Mouse (Mus musculus) G1E (cell line): Measurements from ENCODE around the gene Ahcyl2. TPM values are rescaled to one million over a fixed set of nuclear protein-coding genes. Genes with fewer than 3 reads are reported as not detected.

ENCODE experiments used
- ATAC-seq: 2 replicates; pipeline ENCODE4 v1.8.0; 2016; ENCODE audit warnings: mild to moderate bottlenecking; ENCODE audit not compliant: insufficient number of reproducible peaks, poor library complexity, low FRiP score, severe bottlenecking; ENCODE audit errors: extremely low read depth
- DNase-seq: peaks from one replicate; pipeline ENCODE4 v3.0.0; 2012; ENCODE audit warnings: low spot score
- H3K27me3 ChIP-seq: 2 replicates; pipeline ENCODE4 v1.6.1; 2012; ENCODE audit warnings: mild to moderate bottlenecking, low read length, inconsistent platforms; ENCODE audit not compliant: insufficient read depth
- H3K36me3 ChIP-seq: replicated peaks from 2 replicates; pipeline ENCODE3; 2012; ENCODE audit warnings: mild to moderate bottlenecking, inconsistent platforms
- H3K4me1 ChIP-seq: 2 replicates; pipeline ENCODE4 v1.6.1; 2012; ENCODE audit warnings: low read depth, low read length, inconsistent platforms, mixed read lengths; ENCODE audit not compliant: insufficient read depth
- H3K4me3 ChIP-seq: 2 replicates; pipeline ENCODE4 v1.5.1; 2012; ENCODE audit warnings: low read depth, mild to moderate bottlenecking, inconsistent platforms, low read length, moderate library complexity, mixed read lengths
- H3K9me3 ChIP-seq: replicated peaks from 2 replicates; pipeline ENCODE4 v1.6.1; 2012; ENCODE audit warnings: inconsistent platforms
- CTCF ChIP-seq: IDR thresholded peaks from 2 replicates; pipeline ENCODE4 v1.5.1; 2012; ENCODE audit warnings: low read depth, low read length, inconsistent platforms, mixed read lengths
- GATA1 ChIP-seq: IDR thresholded peaks from 2 replicates; pipeline ENCODE4 v1.6.1; 2012; ENCODE audit warnings: borderline replicate concordance, low read length, inconsistent platforms, mixed read lengths
- GATA2 ChIP-seq: IDR thresholded peaks from 2 replicates; pipeline ENCODE4 v1.6.1; 2012; ENCODE audit warnings: low read depth, low read length, inconsistent platforms, borderline replicate concordance
- POLR2AphosphoS5 ChIP-seq: IDR thresholded peaks from 2 replicates; pipeline ENCODE4 v1.6.1; 2012; ENCODE audit warnings: low read depth, low read length, inconsistent platforms; ENCODE audit not compliant: insufficient replicate concordance
- TAL1 ChIP-seq: conservative IDR thresholded peaks from 2 replicates; pipeline ENCODE4 v1.6.1; 2012; ENCODE audit warnings: low read depth, low read length, inconsistent platforms, mixed read lengths
- polyA plus RNA-seq: library from polyadenylated mRNA; stranded (reverse); fragments of >175 nt; gene quantifications from 2 replicates; pipeline ENCODE4 v1.2.3, GENCODE M21; 2012
- total RNA-seq, 2 experiments: library from RNA; stranded (forward) in 1 of 2; stranded (reverse) in 1 of 2; fragments of 200-1000 nt in 1 of 2; fragments of >200 nt in 1 of 2; fragmentation: Nextera tagmentation in 1 of 2; gene quantifications; 2 replicates each; pipeline ENCODE4 v1.2.3; 2014 to 2017

Gene Ahcyl2
- total and polyA plus RNA-seq, 3 experiments: 21.7 to 81.5 (median 45.0) TPM

DNA sequence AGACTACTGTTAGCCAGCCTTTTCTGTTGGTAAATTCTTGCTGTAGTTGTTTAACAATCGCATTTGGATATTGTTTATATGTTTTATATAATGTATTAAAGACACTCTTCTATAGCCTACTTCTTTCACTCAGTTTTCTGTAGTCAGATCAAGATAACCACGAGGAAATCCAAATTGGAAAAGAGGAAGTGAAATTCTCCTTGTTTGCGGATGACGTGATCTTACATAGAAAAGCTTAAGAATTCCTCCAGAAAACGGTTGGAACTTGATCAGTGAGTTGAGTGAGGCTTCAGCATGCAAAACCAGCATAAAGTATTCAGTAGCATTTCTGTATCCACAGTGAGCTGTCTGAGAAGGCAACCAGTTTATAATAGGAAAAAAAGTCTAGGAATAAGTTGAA lies 17.9 kb downstream of the Ahcyl2 start:
- Histone ChIP-seq H3K4me3 (no peak overlapping the region), H3K9me3 (no peaks in the 10 kb centered on the region), H3K36me3 (peaks cover 5% of the 10 kb centered on the region), H3K27me3 (no peaks in the 10 kb centered on the region), H3K4me1 (peaks cover 42% of the 10 kb centered on the region)
- DNase-seq: no peak
- TF ChIP-seq TAL1 (no peak), GATA2 (no peak), GATA1 (no peak), POLR2AphosphoS5 (no peak), CTCF (no peak)
- ATAC-seq: no peak

DNA sequence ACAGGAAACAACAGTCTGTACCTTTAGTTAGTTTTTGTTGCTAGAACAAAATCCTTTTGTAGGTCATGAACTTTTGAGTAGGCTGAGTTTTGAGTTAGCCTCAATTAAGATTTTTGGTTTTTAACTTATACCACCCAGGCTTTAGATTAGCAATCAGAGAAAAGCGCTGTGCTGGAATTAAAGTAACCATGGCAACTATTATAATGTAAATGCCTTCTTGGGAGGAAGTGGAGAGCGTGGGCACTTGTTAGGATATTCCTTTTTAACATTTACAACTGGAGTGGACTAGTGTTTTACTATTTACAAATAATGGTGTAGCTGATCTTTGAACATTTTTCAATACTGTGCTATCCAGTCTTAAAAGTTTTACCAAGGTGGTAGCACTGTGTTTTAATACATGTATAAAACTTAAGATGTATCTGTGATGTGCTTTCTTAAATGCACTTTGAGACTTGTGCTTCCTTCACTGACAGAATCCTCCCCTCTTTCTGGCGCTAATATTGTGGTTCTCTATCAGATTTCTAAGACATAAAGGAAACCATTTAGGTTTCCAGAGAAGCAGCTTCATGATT lies 21.1 kb downstream of the Ahcyl2 start:
- peaks cover 5% of the 10 kb centered on the region for H3K36me3 ChIP-seq
- TF ChIP-seq CTCF: no peak
- no peak for TF ChIP-seq POLR2AphosphoS5
- no peak for TF ChIP-seq TAL1
- no peak for TF ChIP-seq GATA2
- TF ChIP-seq GATA1: no peak
- no peak for DNase-seq
- H3K9me3 ChIP-seq: no peaks in the 10 kb centered on the region
- peaks cover 25% of the 10 kb centered on the region for H3K4me1 ChIP-seq
- ATAC-seq: no peak
- H3K27me3 ChIP-seq: no peaks in the 10 kb centered on the region
- no peak overlapping the region for H3K4me3 ChIP-seq

DNA sequence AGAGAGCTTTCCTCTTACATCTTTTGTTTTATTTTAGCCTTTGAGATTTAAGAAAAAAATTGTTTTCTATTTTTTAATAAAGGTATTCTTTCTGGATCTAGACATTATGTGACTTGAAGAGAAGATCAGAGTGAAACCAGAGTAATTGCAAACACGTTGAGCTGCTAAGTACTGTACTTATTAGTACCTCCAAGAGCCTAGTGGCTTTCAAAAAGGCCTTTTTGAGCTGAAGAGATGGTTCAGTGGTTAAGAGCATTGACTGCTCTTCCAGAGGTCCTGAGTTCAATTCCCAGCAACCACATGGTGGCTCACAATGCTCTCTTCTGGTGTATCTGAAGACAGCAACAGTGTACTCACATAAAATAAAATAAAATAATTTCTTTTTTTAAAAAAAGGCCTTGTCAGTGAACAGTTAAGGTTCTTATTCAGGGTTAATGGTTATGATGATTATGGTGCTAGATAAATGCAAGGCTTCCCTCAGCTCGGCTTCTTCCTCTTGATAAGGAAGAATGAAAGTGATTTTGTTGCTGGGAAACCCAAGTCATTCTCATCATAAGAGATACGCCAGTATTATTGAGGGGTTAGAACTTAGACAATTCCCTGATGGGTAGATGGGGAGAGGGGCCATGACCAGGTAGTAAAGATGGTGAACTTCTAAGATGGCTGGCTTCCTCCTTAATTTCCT lies 22.3 kb downstream of the Ahcyl2 start:
- no peaks in the 10 kb centered on the region for H3K27me3 ChIP-seq
- DNase-seq (no peak), ATAC-seq (no peak)
- H3K4me1 ChIP-seq: peaks cover 23% of the 10 kb centered on the region; the same call in 1 of the 2 replicates
- no peaks in the 10 kb centered on the region for H3K9me3 ChIP-seq
- peaks cover 5% of the 10 kb centered on the region for H3K36me3 ChIP-seq
- TF ChIP-seq GATA2 (no peak), CTCF (no peak), POLR2AphosphoS5 (no peak), TAL1 (no peak), GATA1 (no peak)
- H3K4me3 ChIP-seq: no peak overlapping the region

DNA sequence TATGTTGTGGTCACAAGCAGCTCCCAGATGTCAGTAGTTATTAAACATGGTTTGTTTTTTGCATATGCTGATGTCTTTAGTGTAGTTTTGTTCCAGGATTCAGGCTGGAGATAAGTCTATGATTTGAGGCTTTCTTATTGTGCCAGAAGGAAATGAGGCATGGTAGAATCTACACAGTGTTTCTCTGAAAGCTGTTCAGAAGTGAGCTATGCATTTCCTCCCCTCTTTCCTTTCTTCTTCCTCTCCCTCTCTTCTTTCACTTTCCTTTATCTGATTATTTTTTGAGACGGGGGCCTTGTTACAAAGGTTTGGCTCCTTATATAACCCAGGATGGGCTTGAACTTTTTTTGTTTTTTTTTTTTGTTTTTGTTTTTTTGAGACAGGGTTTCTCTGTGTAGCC lies 25.7 kb downstream of the Ahcyl2 start:
- H3K4me3 ChIP-seq: no peak overlapping the region
- peaks cover 42% of the 10 kb centered on the region for H3K4me1 ChIP-seq
- no peaks in the 10 kb centered on the region for H3K27me3 ChIP-seq
- DNase-seq (no peak), ATAC-seq (no peak)
- no peaks in the 10 kb centered on the region for H3K9me3 ChIP-seq
- TF ChIP-seq GATA1 (no peak), CTCF (no peak), GATA2 (no peak), TAL1 (no peak), POLR2AphosphoS5 (no peak)
- H3K36me3 ChIP-seq: peaks cover 6% of the 10 kb centered on the region

DNA sequence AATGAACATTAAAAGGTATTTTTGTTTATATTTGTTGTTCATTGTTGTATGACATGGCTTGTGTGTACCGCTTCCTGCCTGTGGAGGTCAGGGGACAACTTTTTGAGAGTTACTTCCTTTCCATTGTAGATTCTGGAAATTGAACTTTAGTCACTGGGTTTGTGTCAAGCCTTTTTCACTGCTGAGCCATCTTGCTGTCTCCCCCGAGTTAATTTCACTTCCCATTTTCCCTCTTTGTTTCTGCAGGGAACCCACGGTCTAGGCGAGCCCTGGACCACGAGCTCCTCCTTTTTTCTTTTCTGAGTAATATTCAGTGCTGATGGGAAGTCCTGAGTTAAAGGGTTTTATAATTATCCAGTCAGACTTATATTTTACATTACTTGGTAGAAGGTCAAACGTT lies 26.8 kb downstream of the Ahcyl2 start:
- H3K27me3 ChIP-seq: no peaks in the 10 kb centered on the region
- H3K9me3 ChIP-seq: no peaks in the 10 kb centered on the region
- no peak overlapping the region for H3K4me3 ChIP-seq
- no peak for DNase-seq
- ATAC-seq: no peak
- peaks cover 51% of the 10 kb centered on the region for H3K4me1 ChIP-seq
- peaks cover 11% of the 10 kb centered on the region for H3K36me3 ChIP-seq
- no peak for TF ChIP-seq CTCF
- no peak for TF ChIP-seq GATA2
- TF ChIP-seq GATA1: no peak
- no peak for TF ChIP-seq TAL1
- no peak for TF ChIP-seq POLR2AphosphoS5

DNA sequence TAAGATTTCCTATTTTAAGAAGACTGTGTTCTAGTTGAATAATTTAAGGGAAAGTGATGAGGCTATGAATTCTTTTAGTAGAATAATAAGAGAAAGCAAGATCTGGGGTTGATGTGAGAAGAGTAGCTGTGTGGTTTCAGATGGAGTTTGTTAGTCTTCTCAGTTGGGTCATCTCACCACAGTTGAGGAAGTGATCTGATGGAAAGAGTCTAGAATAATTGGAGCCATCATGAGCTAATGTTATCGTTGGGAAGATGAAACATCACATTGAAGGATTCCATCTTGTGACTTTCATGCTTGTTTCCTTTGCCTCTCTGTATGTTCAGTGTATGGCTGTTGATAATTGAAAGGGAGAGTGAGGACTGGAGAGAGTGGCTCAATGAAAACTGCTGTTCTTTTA lies 35.2 kb downstream of the Ahcyl2 start:
- ATAC-seq: no peak
- H3K4me1 ChIP-seq: peaks cover 22% of the 10 kb centered on the region
- TF ChIP-seq POLR2AphosphoS5 (no peak), TAL1 (no peak), GATA2 (no peak), GATA1 (no peak), CTCF (no peak)
- no peaks in the 10 kb centered on the region for H3K27me3 ChIP-seq
- no peak overlapping the region for H3K4me3 ChIP-seq
- DNase-seq: no peak
- H3K36me3 ChIP-seq: peaks cover 17% of the 10 kb centered on the region
- no peaks in the 10 kb centered on the region for H3K9me3 ChIP-seq

DNA sequence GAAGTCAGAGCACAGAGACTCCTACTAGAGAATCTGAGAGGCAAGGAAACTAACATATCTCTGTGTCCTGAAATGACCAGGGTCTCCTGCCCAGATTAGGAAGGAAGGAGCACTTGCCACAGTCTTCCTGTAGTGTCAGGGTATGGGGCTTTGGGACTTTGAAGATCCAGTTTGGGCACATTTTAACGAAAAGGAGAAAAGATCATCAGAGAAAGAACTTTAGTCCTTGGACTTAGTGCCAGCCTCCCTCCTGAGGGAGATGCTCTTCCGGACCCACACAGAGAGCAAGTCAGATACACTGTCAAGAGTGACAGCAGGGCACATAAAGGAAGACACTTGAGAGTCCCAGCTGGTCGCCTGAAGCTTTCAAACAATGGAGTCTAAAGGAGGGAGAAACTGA lies 36.2 kb downstream of the Ahcyl2 start:
- DNase-seq (no peak), ATAC-seq (no peak)
- TF ChIP-seq CTCF: no peak
- TF ChIP-seq POLR2AphosphoS5: no peak
- TF ChIP-seq GATA2: no peak
- no peak for TF ChIP-seq GATA1
- TF ChIP-seq TAL1: no peak

More for the DNA sequence above, 36.2 kb downstream of the Ahcyl2 start:
- Histone ChIP-seq H3K4me3 (no peak overlapping the region), H3K4me1 (peaks cover 16% of the 10 kb centered on the region), H3K9me3 (no peaks in the 10 kb centered on the region), H3K36me3 (peaks cover 17% of the 10 kb centered on the region), H3K27me3 (no peaks in the 10 kb centered on the region)
